Mouse (Mus musculus) myocyte (in vitro differentiated cells): ENCODE data around the gene Tmem19.

Experiments
- E2F4 ChIP-seq: IDR thresholded peaks from one replicate; pipeline ENCODE4 v1.6.1; 2011; ENCODE audit warnings: mild to moderate bottlenecking, control low read depth, moderate library complexity; ENCODE audit not compliant: insufficient read depth
- MAX ChIP-seq: IDR thresholded peaks from one replicate; pipeline ENCODE4 v1.6.1; 2011; ENCODE audit warnings: low read depth, mild to moderate bottlenecking, control low read depth
- TCF12 ChIP-seq: IDR thresholded peaks from one replicate; pipeline ENCODE4 v1.6.1; 2011; ENCODE audit warnings: mild to moderate bottlenecking, control low read depth; ENCODE audit not compliant: poor library complexity, insufficient read depth, severe bottlenecking
- USF1 ChIP-seq: IDR thresholded peaks from one replicate; pipeline ENCODE4 v1.6.1; 2011; ENCODE audit warnings: low read depth, mild to moderate bottlenecking, control low read depth, moderate library complexity

DNA sequence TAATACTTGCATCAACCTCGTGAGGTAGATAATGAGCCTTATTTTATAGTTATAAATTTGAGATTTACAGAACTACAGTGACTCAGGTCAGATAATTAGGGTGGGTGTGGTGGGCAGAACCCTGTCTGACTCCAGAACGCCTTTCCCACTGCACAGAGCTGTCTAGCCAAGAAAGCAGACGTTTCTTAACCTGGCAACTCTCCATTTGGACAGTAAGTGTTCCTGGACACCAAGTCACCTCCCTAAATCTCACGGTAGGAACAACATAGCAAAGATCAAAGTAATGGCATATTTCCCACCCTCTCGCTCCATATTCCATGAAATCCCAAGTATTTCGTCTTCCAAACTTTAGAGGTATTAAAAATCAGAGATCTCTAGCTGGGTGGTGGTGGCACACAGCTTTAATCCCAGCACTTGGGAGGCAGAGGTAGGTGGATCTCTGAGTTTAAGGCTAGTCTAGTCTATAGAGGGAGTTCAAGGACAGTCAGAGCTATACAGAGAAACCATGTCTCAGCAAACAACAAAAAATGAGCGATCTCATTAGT, 54.9 kb downstream of the Tmem19 start:
- TF ChIP-seq TCF12 (no peak), E2F4 (no peak), USF1 (no peak), MAX (no peak)
